In the genomic region with DNA sequence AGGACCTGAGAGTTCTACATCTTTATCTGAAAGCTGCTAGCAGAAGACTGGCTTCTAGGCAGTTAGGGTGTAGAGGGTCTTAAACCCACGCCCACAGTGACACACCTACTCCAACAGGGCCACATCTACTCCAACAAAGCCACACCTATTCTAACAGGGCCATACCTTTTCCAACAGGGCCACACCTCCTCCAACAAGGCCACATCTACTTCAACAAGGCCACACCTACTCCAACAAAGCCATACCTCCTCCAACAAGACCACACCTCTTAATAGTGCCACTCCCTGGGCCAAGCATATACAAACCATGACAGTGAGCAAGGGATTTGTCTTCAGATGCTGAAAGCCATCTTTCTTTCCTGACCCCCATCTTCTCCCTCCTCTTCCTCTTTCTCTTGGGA, we compare ENCODE assay signal across 26 mouse cellular contexts. TPM values are rescaled to one million over a fixed set of nuclear protein-coding genes. Genes with fewer than 3 reads are reported as not detected.
DNase-seq lines count a peak whose midpoint lies in the region; ATAC-seq and TF ChIP-seq lines count a peak whose summit lies in the region.
"Had no signal": no experiment of that assay in that cellular context is flagged by ENCODE, and none has a peak within 500 bp of the region (broad histone marks: within the 10 kb centered on the region; RNA-seq: fewer than 3 reads in every experiment).

No protein-coding gene starts in this region.

- no peaks in the 10 kb centered on the region for H3K4me1 ChIP-seq in intestine, embryonic 14.5 days (replicated peaks; ENCODE audit: control insufficient read depth, insufficient read depth, low read length)
- no peaks in the 10 kb centered on the region for H3K4me1 ChIP-seq in intestine, postnatal 0 days (replicated peaks; ENCODE audit: control insufficient read depth, insufficient read depth, low read length)
- H3K4me1 ChIP-seq in intestine, embryonic 16.5 days (ENCODE audit: control insufficient read depth, insufficient read depth, low read length), result no peaks in the 10 kb centered on the region
- H3K4me1 ChIP-seq: embryonic facial prominence, embryonic 13.5 days; embryonic facial prominence, embryonic 15.5 days had no signal

- 65% methylated on average over 1 of the region's 1 CpGs for WGBS in intestine, embryonic 14.5 days
- 30% methylated on average over 1 of the region's 1 CpGs for WGBS in intestine, postnatal 0 days
- 43% methylated on average over 1 of the region's 1 CpGs for WGBS in intestine, embryonic 16.5 days

- H3K9ac ChIP-seq in intestine, embryonic 14.5 days (ENCODE audit: low read length), result no peak overlapping the region
- no peak overlapping the region for H3K9ac ChIP-seq in intestine, postnatal 0 days (ENCODE audit: low read depth, low read length)
- H3K9ac ChIP-seq in intestine, embryonic 16.5 days (ENCODE audit: low read depth, low read length), result no peak overlapping the region
- H3K9ac ChIP-seq: embryonic facial prominence, embryonic 13.5 days; embryonic facial prominence, embryonic 15.5 days; forebrain, embryonic 12.5 days had no signal

- H3K9me3 ChIP-seq in intestine, embryonic 14.5 days (ENCODE audit: control insufficient read depth, low read length), result no peaks in the 10 kb centered on the region
- H3K9me3 ChIP-seq in intestine, postnatal 0 days (ENCODE audit: control insufficient read depth), result no peaks in the 10 kb centered on the region
- no peaks in the 10 kb centered on the region for H3K9me3 ChIP-seq in intestine, embryonic 16.5 days (ENCODE audit: control insufficient read depth, low read length)
- H3K9me3 ChIP-seq: embryonic facial prominence, embryonic 13.5 days; embryonic facial prominence, embryonic 15.5 days; forebrain, embryonic 10.5 days; forebrain, embryonic 12.5 days had no signal

- no peak overlapping the region for H3K4me3 ChIP-seq in intestine, embryonic 14.5 days (ENCODE audit: low read depth, low read length)
- H3K4me3 ChIP-seq in intestine, postnatal 0 days (ENCODE audit: low read depth, low read length), result no peak overlapping the region
- H3K4me3 ChIP-seq in intestine, embryonic 16.5 days (ENCODE audit: low read length), result no peak overlapping the region
- H3K4me3 ChIP-seq: embryonic facial prominence, embryonic 13.5 days; embryonic facial prominence, embryonic 15.5 days; erythroblast, embryonic 14.5 days; forebrain, embryonic 10.5 days; forebrain, embryonic 12.5 days had no signal

- ATAC-seq in intestine, embryonic 14.5 days (replicated peaks; ENCODE audit: low FRiP score, low TSS enrichment, low read depth), result peak; percentile 58; the same call in 1 of the 2 replicates
- ATAC-seq in intestine, postnatal 0 days, result no peak
- ATAC-seq in intestine, embryonic 16.5 days, result peak; percentile 68; the same call in 1 of the 2 replicates
- ATAC-seq: CD4-positive, CD25-positive, alpha-beta regulatory T cell, adult 4 months; forebrain, embryonic 14.5 days; forebrain, embryonic 16.5 days had no signal

- TF ChIP-seq CTCF in intestine, postnatal 0 days (IDR thresholded peaks at IDR 0.05; ENCODE audit: low read depth), result no peak

- no peak overlapping the region for H3K27ac ChIP-seq in intestine, embryonic 14.5 days (ENCODE audit: low read depth)
- no peak overlapping the region for H3K27ac ChIP-seq in intestine, postnatal 0 days (ENCODE audit: low read depth, low read length)
- H3K27ac ChIP-seq in intestine, embryonic 16.5 days (ENCODE audit: low read length), result no peak overlapping the region
- H3K27ac ChIP-seq: embryonic facial prominence, embryonic 13.5 days; embryonic facial prominence, embryonic 15.5 days; forebrain, embryonic 10.5 days; forebrain, embryonic 12.5 days had no signal

- H3K36me3 ChIP-seq in intestine, embryonic 14.5 days (ENCODE audit: control insufficient read depth, insufficient read depth, low read length), result no peaks in the 10 kb centered on the region
- H3K36me3 ChIP-seq in intestine, postnatal 0 days (ENCODE audit: control insufficient read depth, insufficient read depth), result no peaks in the 10 kb centered on the region
- no peaks in the 10 kb centered on the region for H3K36me3 ChIP-seq in intestine, embryonic 16.5 days (ENCODE audit: control insufficient read depth, insufficient read depth, low read length)
- H3K36me3 ChIP-seq: embryonic facial prominence, embryonic 13.5 days; embryonic facial prominence, embryonic 15.5 days; forebrain, embryonic 10.5 days; forebrain, embryonic 12.5 days had no signal

- DNase-seq in intestine, embryonic 14.5 days (ENCODE audit: low spot score), result no peak
- DNase-seq in ZHBTc4 (ENCODE audit: low read depth, low spot score), result peak; percentile 48
- no peak for DNase-seq in testis, postnatal 14 days (ENCODE audit: low spot score)
- no peak for DNase-seq in neural tube, embryonic 10.5 days (ENCODE audit: extremely low spot score, low spot score)
- DNase-seq: adrenal gland, adult 2 months; adrenal gland, postnatal 10 days; adrenal gland, postnatal 25 days; B cell, adult 2 months; cerebellum, adult 11 months; cerebellum, adult 18-20 months; cerebellum, adult 8-10 months; cerebellum, adult 9-11 months; cerebellum, postnatal 14 days; cerebellum, postnatal 36 days; embryo, embryonic 11 days had no signal

- H3K4me2 ChIP-seq in intestine, embryonic 14.5 days (ENCODE audit: low read length), result no peak overlapping the region
- H3K4me2 ChIP-seq in intestine, postnatal 0 days (replicated peaks; ENCODE audit: low read depth), result no peak overlapping the region
- H3K4me2 ChIP-seq in intestine, embryonic 16.5 days (ENCODE audit: low read depth, low read length), result no peak overlapping the region
- H3K4me2 ChIP-seq: embryonic facial prominence, embryonic 13.5 days; embryonic facial prominence, embryonic 15.5 days; forebrain, embryonic 12.5 days had no signal

- no peaks in the 10 kb centered on the region for H3K27me3 ChIP-seq in intestine, embryonic 14.5 days (replicated peaks; ENCODE audit: control insufficient read depth, insufficient read depth, low read length)
- H3K27me3 ChIP-seq in intestine, postnatal 0 days (replicated peaks; ENCODE audit: control insufficient read depth, insufficient read depth, low read length), result no peaks in the 10 kb centered on the region
- no peaks in the 10 kb centered on the region for H3K27me3 ChIP-seq in intestine, embryonic 16.5 days (replicated peaks; ENCODE audit: control insufficient read depth, insufficient read depth, low read length)
- H3K27me3 ChIP-seq: CH12.LX; embryonic facial prominence, embryonic 15.5 days had no signal

RNA-seq across cellular contexts. Expression of gene Sez6l, which starts 14.7 kb away (rescaled TPM):
- 2.4 and 2.7 TPM in 2 replicates for polyA plus RNA-seq in intestine, embryonic 14.5 days (2014; fragmentation: Nextera tagmentation; extraction: Ambion mirVana)
- 0.55 and 0.63 TPM in 2 replicates for polyA plus RNA-seq in intestine, postnatal 0 days (2015; fragmentation: Nextera tagmentation; extraction: Ambion mirVana)
- polyA plus RNA-seq in intestine, embryonic 16.5 days (2015; fragmentation: Nextera tagmentation; extraction: Ambion mirVana), result 1.5 and 1.7 TPM in 2 replicates
- polyA plus RNA-seq: CD4-positive, CD25-positive, alpha-beta regulatory T cell, adult 4 months; erythroblast, embryonic 14.5 days had no signal
